Mouse (Mus musculus) brain, embryonic 14.5 days (tissue): ENCODE results near the gene Vps37c. TPM values are rescaled to one million over a fixed set of nuclear protein-coding genes. Genes with fewer than 3 reads are reported as not detected.

Source experiments
- DNase-seq: peaks from one replicate; pipeline ENCODE4 v3.0.0-alpha.2; 2011; ENCODE audit warnings: low read depth
- CTCF ChIP-seq: fragments of 200-500 bp; IDR thresholded peaks from 2 replicates; pipeline ENCODE4 v1.5.1; 2012; ENCODE audit warnings: inconsistent platforms, mild to moderate bottlenecking, moderate library complexity, borderline replicate concordance; ENCODE audit not compliant: insufficient read depth, insufficient read length; ENCODE audit errors: extremely low read depth
- POLR2A ChIP-seq: fragments of 200-500 bp; IDR thresholded peaks from 2 replicates; pipeline ENCODE4 v1.6.1; 2012; ENCODE audit warnings: mild to moderate bottlenecking, inconsistent platforms, borderline replicate concordance; ENCODE audit not compliant: poor library complexity, insufficient read depth, insufficient read length, severe bottlenecking; ENCODE audit errors: extremely low read depth
- polyA plus RNA-seq: library from polyadenylated mRNA; depleted of rRNA; stranded (reverse); fragments of >200 nt; gene quantifications from 2 replicates; pipeline ENCODE4 v1.2.3, GENCODE M21; 2012

Vps37c gene
- polyA plus RNA-seq, 1 experiment = 29.0 TPM

GRCm38 (mm10) chr19:10723084-10723483 is 34.5 kb downstream of the Vps37c start:
- DNase-seq = no peak
- TF ChIP-seq CTCF (no peak), POLR2A (no peak)

- TF ChIP-seq POLR2A = no peak
- TF ChIP-seq CTCF = no peak
These were observed 35.1 kb downstream of the Vps37c start for GRCm38 (mm10) chr19:10723649-10724048.

GRCm38 (mm10) chr19:10724629-10725363 is 36.3 kb downstream of the Vps37c start:
- DNase-seq = no peak
- no peak for TF ChIP-seq POLR2A
- TF ChIP-seq CTCF = no peak

More at GRCm38 (mm10) chr19:10723649-10724048, 35.1 kb downstream of the Vps37c start:
- peak; percentile 82 for DNase-seq

GRCm38 (mm10) chr19:10729889-10730288 is 41.4 kb downstream of the Vps37c start:
- TF ChIP-seq POLR2A = no peak
- no peak for DNase-seq

- TF ChIP-seq POLR2A (no peak), CTCF (no peak)
- DNase-seq = no peak
These were observed 41.9 kb downstream of the Vps37c start for GRCm38 (mm10) chr19:10730469-10730868.

GRCm38 (mm10) chr19:10731975-10732374 is 43.4 kb downstream of the Vps37c start:
- no peak for TF ChIP-seq POLR2A
- no peak for TF ChIP-seq CTCF
- DNase-seq = no peak

- DNase-seq = no peak
- TF ChIP-seq CTCF = no peak
- no peak for TF ChIP-seq POLR2A
These were observed 44.2 kb downstream of the Vps37c start for GRCm38 (mm10) chr19:10732741-10733140.

GRCm38 (mm10) chr19:10733501-10734127 is 45.1 kb downstream of the Vps37c start:
- DNase-seq = no peak
- TF ChIP-seq POLR2A (no peak), CTCF (no peak)

- no peak for DNase-seq
- no peak for TF ChIP-seq POLR2A
- no peak for TF ChIP-seq CTCF
These were observed 46.0 kb downstream of the Vps37c start for GRCm38 (mm10) chr19:10734554-10734953.

- DNase-seq = no peak
- TF ChIP-seq CTCF (no peak), POLR2A (no peak)
These were observed 46.5 kb downstream of the Vps37c start for GRCm38 (mm10) chr19:10735061-10735460.

- TF ChIP-seq POLR2A (no peak), CTCF (no peak)
These were observed 47.3 kb downstream of the Vps37c start for GRCm38 (mm10) chr19:10735861-10736260.

GRCm38 (mm10) chr19:10738038-10738437 is 49.5 kb downstream of the Vps37c start:
- TF ChIP-seq POLR2A (no peak), CTCF (no peak)
- no peak for DNase-seq

More at GRCm38 (mm10) chr19:10735861-10736260, 47.3 kb downstream of the Vps37c start:
- no peak for DNase-seq
